Mouse (Mus musculus) limb, embryonic 12.5 days (tissue): ENCODE data around the gene Appl1. TPM values are rescaled to one million over a fixed set of nuclear protein-coding genes. Genes with fewer than 3 reads are reported as not detected.

Experiments used
- ATAC-seq: fragments of 200-750 bp; cut with Nextera tagmentation; 2 replicates; pipeline ENCODE4 v1.8.0; 2017; ENCODE audit warnings: low read depth, moderate TSS enrichment; ENCODE audit not compliant: insufficient number of reproducible peaks, insufficient read depth, low FRiP score, low TSS enrichment
- H3K27ac ChIP-seq: fragments of 300-500 bp; sonication (generic); 2 replicates; pipeline ENCODE4 v1.5.1; 2016; ENCODE audit warnings: mild to moderate bottlenecking, moderate library complexity
- H3K27me3 ChIP-seq: fragments of 300-500 bp; sonication (generic); 2 replicates; pipeline ENCODE4 v1.6.1; 2016; ENCODE audit warnings: mild to moderate bottlenecking, moderate library complexity
- H3K36me3 ChIP-seq: fragments of 300-500 bp; sonication (generic); 2 replicates; pipeline ENCODE4 v1.6.1; 2016; ENCODE audit warnings: mild to moderate bottlenecking, moderate library complexity
- H3K4me1 ChIP-seq: fragments of 300-500 bp; sonication (generic); replicated peaks from 2 replicates; pipeline ENCODE4 v1.6.1; 2016
- H3K4me2 ChIP-seq: fragments of 300-500 bp; sonication (generic); 2 replicates; pipeline ENCODE4 v1.6.1; 2016; ENCODE audit warnings: mild to moderate bottlenecking, moderate library complexity
- H3K4me3 ChIP-seq: fragments of 300-500 bp; sonication (generic); replicated peaks from 2 replicates; pipeline ENCODE4 v1.5.1; 2016; ENCODE audit warnings: mild to moderate bottlenecking
- H3K9ac ChIP-seq: fragments of 300-500 bp; sonication (generic); replicated peaks from 2 replicates; pipeline ENCODE4 v1.6.1; 2016; ENCODE audit warnings: mild to moderate bottlenecking, moderate library complexity
- H3K9me3 ChIP-seq: fragments of 300-500 bp; sonication (generic); 2 replicates; pipeline ENCODE4 v1.6.1; 2016; ENCODE audit warnings: mild to moderate bottlenecking, moderate library complexity
- WGBS: fragments of 180-500 bp; shearing (Covaris S2); methylation state at CpG from one replicate; pipeline ENCODE4 v1.1.7; 2016; 5-methylcytosine and 5-hydroxymethylcytosine counted together
- polyA plus RNA-seq: library from polyadenylated mRNA; unstranded; fragments of >200 nt; fragmentation: Nextera tagmentation; extraction: Ambion mirVana; gene quantifications from 2 replicates; pipeline ENCODE4 v1.2.1, GENCODE M21; 2016

The Appl1 gene
- polyA plus RNA-seq, 1 experiment from 2014 or later: 45.7 TPM

GRCm38 (mm10) chr14:26991622-26992021 is 20.6 kb upstream of the Appl1 start:
- Histone ChIP-seq H3K4me2 (peak overlapping the region; percentile 15; the same call in 1 of the 2 replicates), H3K4me3 (no peak overlapping the region), H3K27me3 (no peaks in the 10 kb centered on the region), H3K9me3 (no peaks in the 10 kb centered on the region), H3K27ac (no peak overlapping the region), H3K9ac (no peak overlapping the region), H3K36me3 (no peaks in the 10 kb centered on the region), H3K4me1 (peaks cover 11% of the 10 kb centered on the region)
- no peak for ATAC-seq
- WGBS: 46% methylated on average over 18 of the region's 18 CpGs

- H3K9ac ChIP-seq: no peak overlapping the region
- no peak overlapping the region for H3K4me3 ChIP-seq
- 79% methylated on average over 2 of the region's 2 CpGs for WGBS
- H3K4me2 ChIP-seq: no peak overlapping the region
- no peaks in the 10 kb centered on the region for H3K9me3 ChIP-seq
- H3K27me3 ChIP-seq: no peaks in the 10 kb centered on the region
- H3K27ac ChIP-seq: no peak overlapping the region
- H3K4me1 ChIP-seq: peaks cover 5% of the 10 kb centered on the region
- no peaks in the 10 kb centered on the region for H3K36me3 ChIP-seq
- no peak for ATAC-seq
Observed at GRCm38 (mm10) chr14:26988694-26989093, 17.7 kb upstream of the Appl1 start.

DNA sequence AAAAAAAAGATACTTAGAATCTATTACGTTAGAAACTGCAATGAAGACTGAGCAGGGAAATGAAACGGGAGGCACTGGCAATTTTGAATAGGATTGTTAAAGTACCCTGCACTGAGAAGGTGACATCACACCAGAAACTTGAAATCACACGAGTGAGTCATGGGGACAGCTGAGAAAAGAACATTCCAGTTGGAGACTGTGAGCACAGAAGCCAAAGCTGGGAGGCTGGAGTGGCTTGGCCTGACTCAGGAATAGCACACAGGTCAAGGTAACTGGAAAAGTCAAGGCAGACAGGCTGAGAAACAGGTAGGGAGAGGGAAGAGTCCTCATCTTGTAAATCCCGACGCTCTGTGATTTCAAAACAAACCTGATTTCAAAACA is 11.1 kb upstream of the Appl1 start:
- no peak overlapping the region for H3K4me3 ChIP-seq
- no peak overlapping the region for H3K9ac ChIP-seq
- no peak overlapping the region for H3K27ac ChIP-seq
- H3K4me1 ChIP-seq: 0 out of 2 replicates have a peak, but pooled peaks cover 2% of the 10 kb centered on the region
- H3K9me3 ChIP-seq: peaks cover 14% of the 10 kb centered on the region
- H3K27me3 ChIP-seq: no peaks in the 10 kb centered on the region
- 80% methylated on average over 5 of the region's 5 CpGs for WGBS
- ATAC-seq: no peak
- no peak overlapping the region for H3K4me2 ChIP-seq
- no peaks in the 10 kb centered on the region for H3K36me3 ChIP-seq

- 72% methylated on average over 5 of the region's 5 CpGs for WGBS
- Histone ChIP-seq H3K4me2 (no peak overlapping the region), H3K9me3 (peaks cover 14% of the 10 kb centered on the region), H3K36me3 (no peaks in the 10 kb centered on the region), H3K27ac (no peak overlapping the region), H3K27me3 (no peaks in the 10 kb centered on the region), H3K4me3 (no peak overlapping the region), H3K9ac (no peak overlapping the region), H3K4me1 (0 out of 2 replicates have a peak, but pooled peaks cover 2% of the 10 kb centered on the region)
- ATAC-seq: no peak
Observed at GRCm38 (mm10) chr14:26981494-26982149, 10.6 kb upstream of the Appl1 start.

DNA sequence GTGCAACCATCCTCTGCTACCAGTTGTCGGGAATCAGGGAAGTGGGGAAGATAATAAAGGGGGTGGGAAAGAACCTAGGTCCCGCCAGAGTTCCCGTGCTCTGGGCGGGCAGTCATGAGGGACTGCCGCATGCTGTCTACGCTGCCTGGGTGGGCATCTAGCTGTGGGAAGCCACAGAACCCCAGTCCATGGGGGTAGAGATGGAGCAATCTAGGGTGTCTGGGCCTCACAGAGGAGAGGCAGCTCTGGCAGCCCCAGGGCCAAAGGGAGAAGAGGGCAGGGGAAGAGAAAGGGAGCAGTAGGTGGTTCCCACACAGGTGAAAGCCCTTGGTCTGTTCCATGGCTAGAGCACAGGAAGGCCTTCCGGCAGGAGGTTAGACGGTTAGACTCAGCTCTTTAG is 10.0 kb upstream of the Appl1 start:
- Histone ChIP-seq H3K27me3 (no peaks in the 10 kb centered on the region), H3K9me3 (peaks cover 14% of the 10 kb centered on the region), H3K27ac (no peak overlapping the region), H3K4me2 (no peak overlapping the region), H3K4me1 (0 out of 2 replicates have a peak, but pooled peaks cover 2% of the 10 kb centered on the region), H3K9ac (no peak overlapping the region), H3K36me3 (no peaks in the 10 kb centered on the region), H3K4me3 (no peak overlapping the region)
- no peak for ATAC-seq
- 94% methylated on average over 8 of the region's 8 CpGs for WGBS

- no peaks in the 10 kb centered on the region for H3K36me3 ChIP-seq
- no peak overlapping the region for H3K9ac ChIP-seq
- no peak overlapping the region for H3K4me2 ChIP-seq
- no peaks in the 10 kb centered on the region for H3K27me3 ChIP-seq
- 0 out of 2 replicates have a peak, but pooled peaks cover 2% of the 10 kb centered on the region for H3K4me1 ChIP-seq
- no peak overlapping the region for H3K4me3 ChIP-seq
- WGBS: 92% methylated on average over 3 of the region's 3 CpGs
- H3K9me3 ChIP-seq: peaks cover 14% of the 10 kb centered on the region
- no peak overlapping the region for H3K27ac ChIP-seq
- no peak for ATAC-seq
Observed at GRCm38 (mm10) chr14:26979808-26980207, 8.8 kb upstream of the Appl1 start.

- no peaks in the 10 kb centered on the region for H3K36me3 ChIP-seq
- peaks cover 14% of the 10 kb centered on the region for H3K9me3 ChIP-seq
- ATAC-seq: no peak
- no peaks in the 10 kb centered on the region for H3K27me3 ChIP-seq
- no peak overlapping the region for H3K9ac ChIP-seq
- H3K4me2 ChIP-seq: no peak overlapping the region
- 34% methylated on average over 2 of the region's 2 CpGs for WGBS
- no peak overlapping the region for H3K27ac ChIP-seq
- H3K4me3 ChIP-seq: no peak overlapping the region
- 0 out of 2 replicates have a peak, but pooled peaks cover 2% of the 10 kb centered on the region for H3K4me1 ChIP-seq
Observed at GRCm38 (mm10) chr14:26977500-26977899, 6.5 kb upstream of the Appl1 start.

DNA sequence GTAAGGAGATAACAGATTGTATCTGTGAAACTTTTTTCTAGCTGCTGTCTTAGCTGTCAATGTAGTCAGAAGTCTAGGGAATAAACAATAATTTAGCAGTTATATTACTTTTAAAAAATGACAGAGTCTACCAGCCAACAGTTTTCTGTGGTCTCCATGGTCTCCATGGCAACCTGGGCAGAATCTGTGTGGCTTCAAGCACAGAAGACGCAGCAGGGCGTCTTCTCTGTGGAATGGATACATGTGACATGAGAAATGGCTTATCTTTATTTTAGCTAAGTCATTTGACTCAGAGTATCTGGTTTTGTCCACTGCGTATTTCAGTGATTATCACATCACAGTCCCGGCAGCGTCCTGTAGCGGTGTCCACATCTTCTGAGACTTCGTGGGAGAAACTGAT is 5.2 kb upstream of the Appl1 start:
- 0 out of 2 replicates have a peak, but pooled peaks cover 2% of the 10 kb centered on the region for H3K4me1 ChIP-seq
- H3K9ac ChIP-seq: no peak overlapping the region
- H3K9me3 ChIP-seq: peaks cover 11% of the 10 kb centered on the region
- H3K27me3 ChIP-seq: no peaks in the 10 kb centered on the region
- no peak for ATAC-seq
- H3K4me3 ChIP-seq: no peak overlapping the region
- H3K27ac ChIP-seq: no peak overlapping the region
- no peaks in the 10 kb centered on the region for H3K36me3 ChIP-seq
- WGBS: 85% methylated on average over 7 of the region's 7 CpGs
- no peak overlapping the region for H3K4me2 ChIP-seq

DNA sequence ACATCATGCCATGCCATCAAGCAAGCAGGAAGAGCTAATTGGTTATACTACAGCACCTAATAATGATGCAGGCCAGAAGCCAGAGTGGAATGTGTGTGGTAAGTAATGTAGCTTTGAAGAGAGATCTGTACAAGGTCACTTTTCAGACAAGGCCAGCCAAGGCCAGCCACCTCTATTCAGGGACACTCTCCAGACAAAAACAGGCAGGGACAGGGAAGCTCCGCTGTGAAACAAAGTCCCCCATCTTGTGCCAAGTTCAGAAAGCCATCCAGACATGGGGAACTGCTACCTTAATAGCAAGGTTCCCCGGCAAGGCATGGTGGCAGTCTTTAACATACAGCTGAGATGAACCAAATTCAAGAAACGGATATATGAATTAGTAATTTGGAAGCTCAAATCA is 4.5 kb upstream of the Appl1 start:
- H3K4me1 ChIP-seq: 0 out of 2 replicates have a peak, but pooled peaks cover 2% of the 10 kb centered on the region
- no peak overlapping the region for H3K9ac ChIP-seq
- 0 out of 2 replicates have a peak, but pooled peaks cover 4% of the 10 kb centered on the region for H3K9me3 ChIP-seq
- H3K27ac ChIP-seq: no peak overlapping the region
- H3K27me3 ChIP-seq: no peaks in the 10 kb centered on the region
- H3K4me2 ChIP-seq: no peak overlapping the region
- no peaks in the 10 kb centered on the region for H3K36me3 ChIP-seq
- WGBS: 74% methylated on average over 3 of the region's 3 CpGs
- H3K4me3 ChIP-seq: no peak overlapping the region
- no peak for ATAC-seq

DNA sequence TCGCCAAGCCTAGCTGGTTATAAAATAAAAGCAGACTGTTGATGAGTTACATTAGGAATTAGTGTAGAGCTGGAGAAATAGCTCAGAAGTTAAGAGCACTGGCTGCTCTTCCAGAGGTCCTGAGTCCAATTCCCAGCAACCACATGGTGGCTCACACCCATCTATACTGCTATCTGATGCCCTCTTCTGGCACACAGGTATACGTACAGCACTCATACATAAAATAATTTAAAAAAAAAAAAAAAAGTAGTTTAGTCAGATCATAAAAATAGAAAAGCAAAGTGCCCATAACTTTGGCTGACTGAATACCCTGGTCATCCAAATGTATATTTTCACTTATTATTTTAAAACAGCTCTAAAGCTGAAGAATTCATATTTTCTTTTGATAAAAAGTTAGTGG is 2.1 kb upstream of the Appl1 start:
- ATAC-seq: no peak
- Histone ChIP-seq H3K9me3 (no peaks in the 10 kb centered on the region), H3K27me3 (no peaks in the 10 kb centered on the region), H3K36me3 (no peaks in the 10 kb centered on the region), H3K4me1 (peaks cover 13% of the 10 kb centered on the region), H3K9ac (no peak overlapping the region), H3K27ac (no peak overlapping the region), H3K4me3 (no peak overlapping the region), H3K4me2 (no peak overlapping the region)
- 78% methylated on average over 2 of the region's 2 CpGs for WGBS

GRCm38 (mm10) chr14:26970439-26970932 is 546 bp downstream of the Appl1 start:
- peaks cover 13% of the 10 kb centered on the region for H3K4me1 ChIP-seq
- no peaks in the 10 kb centered on the region for H3K36me3 ChIP-seq
- peak overlapping the region; percentile 76 for H3K4me3 ChIP-seq
- ATAC-seq: peak; percentile 99
- H3K27ac ChIP-seq: peak overlapping the region; percentile 91
- WGBS: under 1% methylated on average over 52 of the region's 53 CpGs
- H3K9me3 ChIP-seq: no peaks in the 10 kb centered on the region
- no peaks in the 10 kb centered on the region for H3K27me3 ChIP-seq
- H3K9ac ChIP-seq: peak overlapping the region; percentile 87
- H3K4me2 ChIP-seq: peak overlapping the region; percentile 68
